Mouse (Mus musculus) liver (tissue): Measurements from ENCODE around the gene Sypl2.
A peak's percentile ranks its signal among the peaks of the same experiment; 100 is the strongest.

ENCODE experiments used
- DNase-seq: peaks from one replicate; pipeline ENCODE4 v3.0.0-alpha.2; 2020; ENCODE audit warnings: mixed read lengths

Sypl2 gene

DNA sequence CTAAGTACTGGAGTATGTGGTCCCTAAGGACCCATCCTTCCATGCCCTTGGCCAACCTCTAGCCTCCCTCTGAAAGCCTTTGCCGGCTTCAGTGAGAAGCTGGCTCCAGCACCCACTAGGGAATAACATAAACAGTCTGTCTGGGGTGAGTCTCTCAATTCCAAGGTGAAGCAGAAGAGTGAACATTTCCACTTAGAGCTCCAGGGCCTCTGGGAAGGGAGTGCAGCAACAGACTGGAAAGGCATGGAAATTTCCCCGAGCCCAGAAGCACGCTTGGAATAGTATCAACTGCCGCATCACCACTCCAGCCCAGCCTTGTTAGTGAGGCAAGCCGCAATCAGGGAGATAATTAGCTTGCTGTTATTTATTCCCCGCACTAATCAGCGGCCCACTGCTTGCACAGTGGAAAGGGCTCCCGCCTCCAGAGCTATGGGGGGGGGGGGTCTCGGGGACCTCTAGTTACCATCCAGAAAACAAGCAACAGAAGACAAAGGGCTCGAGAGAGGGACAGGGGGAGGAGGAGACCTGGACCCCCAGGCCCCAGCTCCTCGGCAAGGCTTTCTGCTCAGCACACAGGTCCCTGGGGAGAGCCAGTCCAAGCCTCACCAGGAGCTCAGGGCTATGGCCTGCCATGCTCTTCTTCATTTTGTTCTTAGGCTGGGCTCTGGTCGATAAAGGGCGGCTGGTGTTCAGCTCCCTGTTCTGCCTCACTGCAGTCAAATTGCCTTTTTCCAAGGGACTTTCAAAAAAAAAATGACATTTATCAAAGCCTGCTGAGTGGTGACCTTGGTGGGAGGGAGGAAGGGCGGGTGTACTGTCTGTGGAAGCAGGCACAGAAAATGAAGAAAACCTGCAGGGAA lies 51.5 kb downstream of the Sypl2 start:
- DNase-seq: no peak

- no peak for DNase-seq
These were observed 57.2 kb downstream of the Sypl2 start for GRCm38 (mm10) chr3:108169199-108169598.

DNA sequence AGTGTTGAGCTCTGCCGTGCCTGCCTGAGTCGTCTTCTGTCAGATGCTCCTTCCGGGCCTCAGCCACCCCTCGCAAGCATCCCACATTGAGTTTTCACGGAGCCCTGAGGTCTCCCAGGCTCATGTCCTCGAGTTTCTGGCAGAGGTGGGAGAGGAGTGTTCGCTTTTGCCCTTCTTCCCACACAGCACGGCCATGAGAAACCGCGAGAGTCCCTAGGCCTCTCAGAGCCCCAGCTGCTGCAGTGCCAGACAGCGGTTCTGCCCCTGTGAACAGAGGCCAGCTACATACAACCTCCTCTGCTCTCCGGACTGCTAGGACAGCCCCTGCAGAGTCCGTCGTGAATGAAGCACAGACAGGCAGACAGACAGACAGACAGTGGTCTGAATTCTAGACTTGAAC lies 58.9 kb downstream of the Sypl2 start:
- no peak for DNase-seq

DNA sequence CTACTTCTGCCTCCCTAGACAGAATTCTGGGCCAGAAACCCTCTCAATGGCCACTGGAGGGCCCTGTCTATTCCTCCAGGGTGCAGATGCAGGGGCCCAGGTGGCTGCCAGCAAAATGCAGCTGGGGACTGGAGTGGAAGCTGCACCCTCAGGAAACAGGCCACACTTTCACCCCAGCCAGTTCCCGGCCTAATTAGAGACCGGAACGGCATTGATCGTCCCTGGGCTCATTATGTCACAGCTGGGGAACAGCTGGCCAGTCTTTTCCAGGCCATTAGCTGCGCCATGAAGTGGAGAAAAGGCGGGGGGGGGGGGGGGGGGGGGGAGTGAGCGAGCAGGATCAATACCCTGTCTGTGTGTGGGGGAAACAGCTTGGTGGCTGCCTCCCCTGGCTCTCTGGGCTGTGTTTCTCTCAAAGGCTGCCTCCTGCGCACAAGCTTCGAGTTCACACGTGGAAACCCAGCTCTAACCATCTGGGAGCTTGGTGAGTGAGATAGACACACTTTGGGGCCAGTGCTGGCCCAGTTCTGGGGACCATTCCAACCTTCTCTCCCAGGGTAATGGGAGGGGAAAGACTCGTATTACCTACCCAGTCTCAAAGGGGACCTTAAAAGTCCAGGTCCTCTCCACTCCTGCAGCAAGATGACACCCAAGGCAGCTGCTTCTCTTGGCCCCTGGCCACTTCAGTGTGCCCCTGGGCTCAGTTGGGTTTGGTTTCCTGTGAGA lies 59.8 kb downstream of the Sypl2 start:
- no peak for DNase-seq

GRCm38 (mm10) chr3:108165532-108166315 lies 60.7 kb downstream of the Sypl2 start:
- DNase-seq: no peak

DNA sequence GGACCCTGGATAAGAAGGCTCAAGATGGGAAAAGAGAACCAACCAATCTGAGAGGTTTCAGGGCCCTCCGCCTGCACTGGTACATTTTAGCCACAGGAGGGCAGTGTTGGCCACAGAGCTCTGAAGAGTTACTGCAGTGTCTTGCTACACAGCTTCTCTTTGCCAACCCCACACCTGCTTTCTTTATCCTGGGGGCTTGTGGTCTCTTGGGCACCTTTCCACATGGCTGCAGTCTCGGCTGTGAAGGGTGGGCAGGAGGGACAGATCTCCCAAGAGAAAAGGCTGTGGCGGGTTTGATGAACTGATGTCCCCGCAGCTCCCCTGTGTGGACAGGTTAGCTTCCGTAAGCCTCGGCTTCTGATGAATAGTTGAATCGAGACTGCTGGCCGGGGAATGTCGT lies 61.6 kb downstream of the Sypl2 start:
- peak; percentile 71 for DNase-seq

- no peak for DNase-seq
These were observed 62.4 kb downstream of the Sypl2 start for GRCm38 (mm10) chr3:108164091-108164490.
